Mouse (Mus musculus) ES-E14 (cell line): ENCODE data around the gene Rgs13.

Source experiments
- CHD2 ChIP-seq: IDR thresholded peaks from 2 replicates; pipeline ENCODE4 v1.6.1; 2014; ENCODE audit warnings: mild to moderate bottlenecking, low read depth, low read length, inconsistent platforms
- HCFC1 ChIP-seq: IDR thresholded peaks from 2 replicates; pipeline ENCODE4 v1.6.1; 2012; ENCODE audit warnings: low read length, inconsistent platforms, borderline replicate concordance; ENCODE audit not compliant: insufficient read depth
- MAFK ChIP-seq: IDR thresholded peaks from 2 replicates; pipeline ENCODE4 v1.6.1; 2014; ENCODE audit warnings: mild to moderate bottlenecking, low read depth, low read length, inconsistent platforms; ENCODE audit not compliant: insufficient read depth
- ZNF384 ChIP-seq: IDR thresholded peaks from 2 replicates; pipeline ENCODE4 v1.6.1; 2012; ENCODE audit warnings: low read depth, low read length, inconsistent platforms

GRCm38 (mm10) chr1:144197684-144198083 is 20.5 kb upstream of the Rgs13 start:
- no peak for TF ChIP-seq MAFK
- TF ChIP-seq ZNF384: no peak
- no peak for TF ChIP-seq CHD2
- no peak for TF ChIP-seq HCFC1
